Mouse (Mus musculus) heart, postnatal 0 days (tissue): ENCODE data around the gene Gm21887. TPM values are rescaled to one million over a fixed set of nuclear protein-coding genes. Genes with fewer than 3 reads are reported as not detected.
A peak's percentile ranks its signal among the peaks of the same experiment; 100 is the strongest.
"Not testable (repeated sequence)": the region's sequence is repeated elsewhere in the genome, so short reads cannot be mapped to it uniquely, and the experiment has no call there.

Experiments
- ATAC-seq: fragments of 200-750 bp; cut with Nextera tagmentation; 2 replicates; pipeline ENCODE4 v1.8.0; 2017; ENCODE audit warnings: low read depth, moderate number of reproducible peaks, moderate library complexity; ENCODE audit not compliant: insufficient read depth
- DNase-seq: peaks from one replicate; pipeline ENCODE4 v3.0.0-alpha.2; 2016; ENCODE audit warnings: low spot score
- H3K27ac ChIP-seq: fragments of 300-500 bp; sonication (generic); 2 replicates; pipeline ENCODE4 v1.5.1; 2014; ENCODE audit warnings: low read depth, mild to moderate bottlenecking
- H3K27me3 ChIP-seq: fragments of 300-500 bp; sonication (generic); 2 replicates; pipeline ENCODE4 v1.6.1; 2014; ENCODE audit warnings: low read length, mixed read lengths; ENCODE audit not compliant: control insufficient read depth, insufficient read depth
- H3K36me3 ChIP-seq: fragments of 300-500 bp; sonication (generic); replicated peaks from 2 replicates; pipeline ENCODE4 v1.6.1; 2014; ENCODE audit warnings: low read length, mixed read lengths; ENCODE audit not compliant: control insufficient read depth, insufficient read depth
- H3K4me1 ChIP-seq: fragments of 300-500 bp; sonication (generic); 2 replicates; pipeline ENCODE4 v1.6.1; 2014; ENCODE audit warnings: antibody characterized with exemption; ENCODE audit not compliant: control insufficient read depth, insufficient read depth
- H3K4me2 ChIP-seq: fragments of 300-500 bp; sonication (generic); 2 replicates; pipeline ENCODE4 v1.6.1; 2014; ENCODE audit warnings: low read depth, mild to moderate bottlenecking, low read length, moderate library complexity
- H3K4me3 ChIP-seq: fragments of 300-500 bp; sonication (generic); 2 replicates; pipeline ENCODE4 v1.5.1; 2014; ENCODE audit warnings: low read depth, low read length
- H3K9ac ChIP-seq: fragments of 300-500 bp; sonication (generic); replicated peaks from 2 replicates; pipeline ENCODE4 v1.6.1; 2014; ENCODE audit warnings: low read depth, low read length, mixed read lengths
- H3K9me3 ChIP-seq: fragments of 300-500 bp; sonication (generic); replicated peaks from 2 replicates; pipeline ENCODE4 v1.6.1; 2016; ENCODE audit warnings: low read length; ENCODE audit not compliant: control insufficient read depth
- CTCF ChIP-seq: IDR thresholded peaks from 2 replicates; pipeline ENCODE4 v1.5.1; 2016; ENCODE audit warnings: antibody characterized with exemption, control low read depth, low read depth
- WGBS: fragments of 180-500 bp; shearing (Covaris S2); extraction: QIAGEN DNeasy Blood & Tissue Kit; methylation state at CpG from one replicate; pipeline ENCODE4 v1.1.7; 2014; 5-methylcytosine and 5-hydroxymethylcytosine counted together
- polyA plus RNA-seq: library from polyadenylated mRNA; unstranded; fragments of >200 nt; fragmentation: Nextera tagmentation; extraction: Ambion mirVana; gene quantifications from 2 replicates; pipeline ENCODE4 v1.2.1, GENCODE M21; 2015
- total RNA-seq: library from RNA; depleted of rRNA; stranded (reverse); fragments of >200 nt; gene quantifications from 2 replicates; pipeline ENCODE4 v1.2.3, GENCODE M21; 2014; ENCODE audit warnings: low replicate concordance

Gm21887 gene
- total and polyA plus RNA-seq, 2 experiments from 2014 or later, result 0.88 to 32.6 TPM

DNA sequence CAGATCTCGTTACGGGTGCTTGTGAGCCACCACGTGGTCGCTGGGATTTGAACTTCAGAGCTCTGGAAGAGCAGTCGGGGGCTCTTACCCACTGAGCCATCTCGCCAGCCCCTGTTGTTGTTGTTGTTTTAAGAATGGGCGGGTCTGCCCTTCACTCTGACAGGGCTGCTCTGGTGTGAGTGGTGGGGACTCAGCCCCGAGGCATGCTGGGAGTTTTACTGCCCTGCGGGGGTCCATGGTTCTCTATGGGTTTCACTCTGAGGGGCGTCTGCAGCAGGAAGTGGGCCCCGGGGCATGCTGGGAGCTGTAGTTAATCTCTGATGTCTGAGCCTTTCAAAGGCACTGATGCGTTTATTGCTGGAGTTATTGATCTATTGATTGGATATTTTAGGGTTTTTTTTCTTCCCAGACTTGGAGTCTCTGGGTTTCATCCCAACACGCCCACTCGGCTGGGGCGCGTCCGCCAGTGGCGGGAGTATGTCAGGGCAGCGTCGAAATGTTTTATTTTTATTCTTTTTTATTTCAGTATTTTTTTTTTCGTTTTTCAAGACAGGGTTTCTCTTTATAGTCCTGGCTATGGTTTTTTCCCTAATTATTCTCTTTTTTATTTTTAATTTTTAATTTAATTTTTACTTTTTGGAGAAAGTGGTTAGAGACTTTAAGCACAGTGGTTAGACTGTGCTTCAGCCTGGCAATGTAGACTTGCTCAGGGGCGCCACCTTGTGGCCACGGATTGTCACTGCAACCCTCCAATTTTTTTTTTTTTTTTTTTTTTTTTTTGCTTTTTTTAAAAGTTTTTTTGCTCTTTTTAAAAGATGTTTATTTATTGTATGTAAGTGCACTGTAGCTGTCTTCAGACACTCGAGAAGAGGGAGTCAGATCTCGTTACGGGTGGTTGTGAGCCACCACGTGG lies 8.1 kb downstream of the Gm21887 start:
- H3K4me2 ChIP-seq, H3K9ac ChIP-seq, H3K27me3 ChIP-seq, H3K4me3 ChIP-seq, H3K27ac ChIP-seq, H3K4me1 ChIP-seq: not testable (repeated sequence)
- ATAC-seq (peak; percentile 49; the same call in 1 of the 2 replicates), DNase-seq (peak; percentile 27)
- peak; percentile 78 for TF ChIP-seq CTCF
- peaks cover 28% of the 10 kb centered on the region for H3K36me3 ChIP-seq
- WGBS, result 58% methylated on average over 27 of the region's 27 CpGs
- peaks cover 17% of the 10 kb centered on the region for H3K9me3 ChIP-seq

DNA sequence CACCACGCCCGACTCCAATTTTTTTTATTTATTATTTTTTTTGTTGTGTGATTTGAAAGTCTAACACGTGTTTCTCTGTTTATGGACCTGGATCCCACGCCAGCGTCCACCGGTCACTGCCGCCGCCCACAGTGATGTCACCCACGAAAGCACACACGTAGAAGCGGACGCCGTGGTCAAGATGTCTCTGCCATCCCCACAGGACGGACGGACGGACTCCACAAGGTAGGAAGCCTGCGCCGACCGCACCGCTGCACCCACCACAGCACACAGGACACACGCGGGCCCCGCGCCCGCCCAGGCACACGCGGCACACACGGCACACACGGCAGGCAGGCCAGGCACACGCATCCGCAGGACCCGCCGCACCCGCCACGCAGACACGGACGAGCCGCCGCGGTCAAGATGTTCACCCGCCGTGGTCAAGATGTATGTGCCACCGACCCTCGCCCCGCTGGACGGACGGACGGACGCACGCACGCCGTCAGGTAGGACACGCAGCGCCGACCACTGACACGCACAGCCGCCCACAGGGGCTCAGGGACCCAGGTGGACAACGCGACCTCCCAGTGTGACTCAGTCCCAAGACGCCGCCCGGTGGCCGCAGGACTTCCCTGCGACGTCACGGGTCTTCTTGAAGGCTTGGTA lies 9.2 kb downstream of the Gm21887 start:
- H3K27me3 ChIP-seq, H3K4me1 ChIP-seq, H3K27ac ChIP-seq, H3K9ac ChIP-seq, H3K4me2 ChIP-seq, H3K4me3 ChIP-seq: not testable (repeated sequence)
- Histone ChIP-seq H3K9me3 (peaks cover 17% of the 10 kb centered on the region), H3K36me3 (peaks cover 28% of the 10 kb centered on the region)
- ATAC-seq (peak; percentile 78), DNase-seq (peak; percentile 5)
- TF ChIP-seq CTCF, result peak; percentile 23
- WGBS, result 86% methylated on average over 66 of the region's 66 CpGs

- DNase-seq (peak; percentile 4), ATAC-seq (peak; percentile 53)
- H3K4me3 ChIP-seq, H3K27me3 ChIP-seq, H3K4me1 ChIP-seq, H3K27ac ChIP-seq, H3K9ac ChIP-seq, H3K4me2 ChIP-seq: not testable (repeated sequence)
- WGBS, result 84% methylated on average over 30 of the region's 30 CpGs
- H3K36me3 ChIP-seq, result peaks cover 28% of the 10 kb centered on the region
- H3K9me3 ChIP-seq, result peaks cover 17% of the 10 kb centered on the region
These were observed 9.9 kb downstream of the Gm21887 start for GRCm38 (mm10) chrX:170019219-170019953.

GRCm38 (mm10) chrX:170019954-170020689 lies 10.7 kb downstream of the Gm21887 start:
- H3K36me3 ChIP-seq, result peaks cover 28% of the 10 kb centered on the region
- H3K4me2 ChIP-seq, H3K4me1 ChIP-seq, ATAC-seq, H3K4me3 ChIP-seq, H3K27me3 ChIP-seq, H3K27ac ChIP-seq, H3K9ac ChIP-seq: not testable (repeated sequence)
- peak; percentile 64 for TF ChIP-seq CTCF
- H3K9me3 ChIP-seq, result peaks cover 17% of the 10 kb centered on the region
- DNase-seq, result peak; percentile 10
- 59% methylated on average over 14 of the region's 14 CpGs for WGBS

DNA sequence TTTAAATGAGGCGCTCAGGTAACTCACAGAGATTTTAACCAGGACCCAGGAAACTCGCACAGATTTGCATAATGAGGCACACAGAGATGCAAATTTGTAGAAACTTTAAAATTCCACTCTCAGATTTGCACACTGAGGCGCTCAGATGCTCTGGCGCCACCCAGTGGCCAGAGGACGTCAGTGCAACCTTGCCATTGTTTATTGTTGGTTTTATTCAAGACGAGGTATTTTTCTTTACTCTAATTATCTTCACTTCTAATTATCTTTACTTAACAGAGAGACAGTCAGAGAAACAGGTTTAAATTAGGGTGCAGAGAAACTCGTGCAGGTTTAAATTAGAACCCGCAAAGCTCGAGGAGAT lies 11.2 kb downstream of the Gm21887 start:
- not testable (repeated sequence) for H3K27ac ChIP-seq, H3K27me3 ChIP-seq, ATAC-seq, H3K4me1 ChIP-seq, H3K4me2 ChIP-seq, H3K4me3 ChIP-seq, H3K9ac ChIP-seq
- DNase-seq, result peak; percentile 62
- Histone ChIP-seq H3K9me3 (peaks cover 17% of the 10 kb centered on the region), H3K36me3 (peaks cover 28% of the 10 kb centered on the region)
- WGBS, result 50% methylated on average over 9 of the region's 9 CpGs
- TF ChIP-seq CTCF, result peak; percentile 100
